Mouse (Mus musculus): ENCODE results near the gene Slc9a3r2.
A peak's percentile ranks its signal among the peaks of the same experiment; 100 is the strongest.

DNA sequence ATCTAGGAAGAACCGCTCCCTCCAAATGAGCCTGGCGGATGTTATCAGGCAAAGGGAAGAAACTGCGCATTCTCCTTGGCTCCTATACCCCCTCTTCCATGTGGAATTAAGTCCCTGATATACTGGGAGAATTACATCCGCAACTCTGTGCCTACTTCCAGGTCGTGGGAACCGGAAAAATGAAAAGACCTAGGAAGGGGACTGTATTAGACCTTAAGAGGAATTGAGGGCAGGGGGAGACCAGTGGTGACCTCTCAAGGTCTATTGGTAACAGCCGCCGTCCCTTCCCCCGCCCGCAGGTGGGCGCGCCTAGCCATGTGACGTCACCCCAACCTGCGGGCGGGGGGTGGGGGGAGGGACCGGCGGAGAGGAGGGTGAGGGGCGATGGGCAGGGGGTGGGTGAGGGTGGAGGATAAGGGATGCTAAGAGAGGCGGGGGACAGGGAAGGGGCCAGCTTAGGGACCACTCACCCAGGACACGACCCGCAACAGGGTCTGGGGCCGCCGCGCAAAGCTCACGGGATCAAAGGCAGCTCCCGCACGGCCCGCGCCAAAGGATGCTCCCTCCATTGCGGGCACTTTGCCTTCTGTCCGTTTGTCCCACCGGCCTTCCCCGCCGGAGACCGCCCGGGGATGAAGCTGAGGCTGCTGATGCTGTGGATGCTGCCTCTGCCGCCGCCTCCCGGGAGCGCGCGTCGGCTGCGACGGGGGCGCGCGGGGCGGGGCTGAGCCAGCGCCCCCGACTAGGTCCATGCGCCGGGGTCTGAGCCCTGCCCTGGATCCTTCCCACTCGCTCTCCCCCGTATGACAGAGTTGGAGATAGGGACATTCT, 39.3 kb upstream of the Slc9a3r2 start, which contains the start of gene Syngr3:
- no peak for TF ChIP-seq CTCF (IDR thresholded peaks at IDR 0.05; ENCODE audit: borderline replicate concordance, extremely low read depth, insufficient read depth, insufficient read length)
- peak; percentile 38 for TF ChIP-seq POLR2A (IDR thresholded peaks at IDR 0.05; ENCODE audit: borderline replicate concordance, extremely low read depth, insufficient read depth, insufficient read length, poor library complexity, severe bottlenecking)
